Mouse (Mus musculus) thymus, adult 2 months (tissue): Measurements from ENCODE around the gene Icam1. TPM values are rescaled to one million over a fixed set of nuclear protein-coding genes. Genes with fewer than 3 reads are reported as not detected.
A peak's percentile ranks its signal among the peaks of the same experiment; 100 is the strongest.

Source experiments
- DNase-seq: peaks from one replicate; pipeline ENCODE4 v3.0.0; 2021
- H3K27ac ChIP-seq: fragments of 200-500 bp; 2 replicates; pipeline ENCODE4 v1.5.1; 2012; ENCODE audit warnings: low read length, control low read depth; ENCODE audit not compliant: control insufficient read depth, insufficient read depth
- H3K27me3 ChIP-seq: fragments of 200-500 bp; 2 replicates; pipeline ENCODE4 v1.6.1; 2012; ENCODE audit warnings: mild to moderate bottlenecking, low read length, moderate library complexity, mixed read lengths; ENCODE audit not compliant: control insufficient read depth, insufficient read depth
- H3K36me3 ChIP-seq: fragments of 200-500 bp; 2 replicates; pipeline ENCODE4 v1.6.1; 2012; ENCODE audit warnings: mild to moderate bottlenecking, low read length, moderate library complexity; ENCODE audit not compliant: control insufficient read depth, insufficient read depth
- H3K4me1 ChIP-seq: fragments of 200-500 bp; replicated peaks from 2 replicates; pipeline ENCODE4 v1.6.1; 2012; ENCODE audit warnings: low read length; ENCODE audit not compliant: control insufficient read depth, insufficient read depth
- H3K4me3 ChIP-seq: fragments of 200-500 bp; 2 replicates; pipeline ENCODE4 v1.5.1; 2012; ENCODE audit warnings: mild to moderate bottlenecking, low read length, control low read depth, moderate library complexity; ENCODE audit not compliant: control insufficient read depth, insufficient read depth
- CTCF ChIP-seq: fragments of 200-500 bp; IDR thresholded peaks from 2 replicates; pipeline ENCODE4 v1.5.1; 2012; ENCODE audit warnings: mild to moderate bottlenecking, control low read depth, low read length, moderate library complexity, borderline replicate concordance; ENCODE audit not compliant: control insufficient read depth, poor library complexity, insufficient read depth; ENCODE audit errors: extremely low read depth
- POLR2A ChIP-seq: fragments of 200-500 bp; IDR thresholded peaks from 2 replicates; pipeline ENCODE4 v1.6.1; 2012; ENCODE audit warnings: mild to moderate bottlenecking, low read length, control low read depth, moderate library complexity; ENCODE audit not compliant: control insufficient read depth, poor library complexity, insufficient read depth; ENCODE audit errors: extremely low read depth
- WGBS: fragments of 180-500 bp; shearing (Covaris S2); methylation state at CpG from one replicate; pipeline ENCODE4 v1.1.7; 2018; 5-methylcytosine and 5-hydroxymethylcytosine counted together
- polyA plus RNA-seq: library from polyadenylated mRNA; depleted of rRNA; stranded (reverse); fragments of >200 nt; gene quantifications from 2 replicates; pipeline ENCODE4 v1.2.3, GENCODE M21; 2012

The Icam1 gene
- polyA plus RNA-seq, 1 experiment: 90.8 TPM

GRCm38 (mm10) chr9:21012368-21012767, 3.4 kb upstream of the Icam1 start:
- Histone ChIP-seq H3K4me3 (no peak overlapping the region), H3K36me3 (peaks cover 7% of the 10 kb centered on the region; the same call in 1 of the 2 replicates), H3K27me3 (no peaks in the 10 kb centered on the region), H3K27ac (no peak overlapping the region), H3K4me1 (peaks cover 27% of the 10 kb centered on the region)
- 0% methylated on average over 1 of the region's 1 CpGs for WGBS
- TF ChIP-seq POLR2A (no peak), CTCF (no peak)
- DNase-seq: no peak

- Histone ChIP-seq H3K36me3 (no peaks in the 10 kb centered on the region; the same call in 1 of the 2 replicates), H3K4me3 (peak overlapping the region; percentile 86), H3K4me1 (peaks cover 31% of the 10 kb centered on the region), H3K27ac (peak overlapping the region; percentile 44), H3K27me3 (no peaks in the 10 kb centered on the region)
- DNase-seq: peak; percentile 67
- no peak for TF ChIP-seq CTCF
- TF ChIP-seq POLR2A: no peak
- 2% methylated on average over 29 of the region's 29 CpGs for WGBS
These were observed 854 bp upstream of the Icam1 start for GRCm38 (mm10) chr9:21014691-21015570.

GRCm38 (mm10) chr9:21016331-21017176, 769 bp downstream of the Icam1 start:
- TF ChIP-seq CTCF (no peak), POLR2A (no peak)
- DNase-seq: peak; percentile 27
- peak overlapping the region; percentile 21; the same call in 1 of the 2 replicates for H3K27ac ChIP-seq
- H3K4me3 ChIP-seq: peak overlapping the region; percentile 86
- no peaks in the 10 kb centered on the region for H3K27me3 ChIP-seq
- H3K4me1 ChIP-seq: peaks cover 31% of the 10 kb centered on the region
- peaks cover 3% of the 10 kb centered on the region; the same call in 1 of the 2 replicates for H3K36me3 ChIP-seq
- 7% methylated on average over 17 of the region's 17 CpGs for WGBS

- 1% methylated on average over 4 of the region's 4 CpGs for whole genome bisulfite sequencing
- TF ChIP-seq POLR2A (no peak), CTCF (no peak)
These were observed 1.4 kb downstream of the Icam1 start for GRCm38 (mm10) chr9:21017177-21017575.

GRCm38 (mm10) chr9:21018600-21018999, 2.8 kb downstream of the Icam1 start:
- Histone ChIP-seq H3K27me3 (no peaks in the 10 kb centered on the region), H3K36me3 (peaks cover 3% of the 10 kb centered on the region; the same call in 1 of the 2 replicates), H3K4me1 (peaks cover 31% of the 10 kb centered on the region), H3K27ac (no peak overlapping the region), H3K4me3 (no peak overlapping the region)
- 93% methylated on average over 2 of the region's 2 CpGs for WGBS
- no peak for TF ChIP-seq POLR2A
- no peak for TF ChIP-seq CTCF
- no peak for DNase-seq

More at GRCm38 (mm10) chr9:21017177-21017575, 1.4 kb downstream of the Icam1 start:
- H3K36me3 ChIP-seq: peaks cover 3% of the 10 kb centered on the region; the same call in 1 of the 2 replicates
- DNase-seq: peak; percentile 38
- H3K27me3 ChIP-seq: no peaks in the 10 kb centered on the region
- peak overlapping the region; percentile 86; the same call in 1 of the 2 replicates for H3K4me3 ChIP-seq
- peak overlapping the region; percentile 21; the same call in 1 of the 2 replicates for H3K27ac ChIP-seq
- H3K4me1 ChIP-seq: peaks cover 31% of the 10 kb centered on the region

GRCm38 (mm10) chr9:21021363-21021762, 5.6 kb downstream of the Icam1 start:
- Histone ChIP-seq H3K27ac (peak overlapping the region; percentile 41; the same call in 1 of the 2 replicates), H3K4me1 (peaks cover 14% of the 10 kb centered on the region), H3K36me3 (peaks cover 3% of the 10 kb centered on the region; the same call in 1 of the 2 replicates), H3K4me3 (no peak overlapping the region), H3K27me3 (no peaks in the 10 kb centered on the region)
- TF ChIP-seq POLR2A: no peak
- no peak for TF ChIP-seq CTCF
- 97% methylated on average over 3 of the region's 3 CpGs for WGBS
- no peak for DNase-seq

GRCm38 (mm10) chr9:21022288-21022687, 6.5 kb downstream of the Icam1 start:
- H3K27me3 ChIP-seq: no peaks in the 10 kb centered on the region
- no peak overlapping the region for H3K27ac ChIP-seq
- H3K4me1 ChIP-seq: peaks cover 5% of the 10 kb centered on the region
- no peak overlapping the region for H3K4me3 ChIP-seq
- DNase-seq: no peak
- peaks cover 3% of the 10 kb centered on the region; the same call in 1 of the 2 replicates for H3K36me3 ChIP-seq
- 92% methylated on average over 6 of the region's 6 CpGs for WGBS
- TF ChIP-seq CTCF (no peak), POLR2A (no peak)
